Mouse (Mus musculus): ENCODE measurements around the gene Klhl29. TPM values are rescaled to one million over a fixed set of nuclear protein-coding genes. Genes with fewer than 3 reads are reported as not detected.

Klhl29 gene
- total RNA-seq (2023) = not detected

DNA sequence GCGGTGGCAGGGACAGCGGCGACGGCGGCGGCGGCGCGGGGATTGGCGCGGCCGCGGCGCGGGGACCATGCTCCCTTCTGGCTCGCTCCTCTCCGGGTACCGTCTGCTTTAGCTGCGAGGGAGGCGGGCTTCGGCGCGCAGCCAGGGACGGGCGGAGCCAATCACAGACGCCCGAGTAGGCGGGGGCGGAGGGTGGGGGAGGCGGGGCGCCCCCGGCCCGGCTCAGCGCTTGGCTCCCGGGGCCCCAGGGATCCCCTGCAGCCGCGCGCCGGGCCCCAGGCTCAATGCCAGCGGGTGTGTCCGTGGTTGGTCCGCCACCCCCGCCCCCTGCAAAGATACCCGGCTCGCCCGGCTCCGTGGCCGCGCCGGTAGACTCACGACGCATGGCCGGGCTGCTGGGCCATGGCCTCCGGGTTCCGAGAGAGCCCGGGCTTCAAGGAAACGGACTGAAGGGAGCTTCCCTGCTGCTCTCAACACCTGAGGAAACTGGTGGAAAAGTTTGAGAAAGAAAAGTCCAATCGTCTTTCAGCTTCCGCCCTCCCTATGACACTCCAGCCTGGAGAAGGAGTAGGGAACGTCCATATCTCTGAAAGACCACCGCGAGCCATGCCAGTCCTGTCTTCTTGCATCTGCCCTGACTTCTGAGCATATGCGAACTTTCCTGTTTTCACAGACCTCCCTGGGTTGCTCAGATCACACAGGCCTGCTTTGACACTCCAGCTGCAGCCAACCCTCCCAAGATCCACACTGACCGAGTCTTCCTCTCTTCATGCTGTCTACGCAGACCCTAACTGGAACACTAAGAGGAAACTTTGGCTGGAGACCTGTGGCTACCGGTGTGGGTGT, at the start of gene Klhl29:
TSS of gene Klhl29 (minus strand) at position 67 of the 846 bp plus-strand sequence.

All from CD8-positive naive resting alpha-beta T cell, adult 57 days (primary cell).